Mouse (Mus musculus) liver, embryonic 15.5 days (tissue): ENCODE results near the gene Btbd16. TPM values are rescaled to one million over a fixed set of nuclear protein-coding genes. Genes with fewer than 3 reads are reported as not detected.

ENCODE experiments used
- ATAC-seq: fragments of 200-750 bp; cut with Nextera tagmentation; 2 replicates; pipeline ENCODE4 v1.8.0; 2017; ENCODE audit warnings: moderate number of reproducible peaks, mild to moderate bottlenecking, moderate library complexity; ENCODE audit not compliant: insufficient read depth
- H3K27ac ChIP-seq: fragments of 300-500 bp; sonication (generic); replicated peaks from 2 replicates; pipeline ENCODE4 v1.5.1; 2015; ENCODE audit warnings: mild to moderate bottlenecking, inconsistent platforms
- H3K27me3 ChIP-seq: fragments of 300-500 bp; sonication (generic); 2 replicates; pipeline ENCODE4 v1.6.1; 2015; ENCODE audit warnings: mild to moderate bottlenecking, inconsistent platforms
- H3K36me3 ChIP-seq: fragments of 300-500 bp; sonication (generic); replicated peaks from 2 replicates; pipeline ENCODE4 v1.6.1; 2015; ENCODE audit warnings: moderate library complexity, mild to moderate bottlenecking, inconsistent platforms
- H3K4me1 ChIP-seq: fragments of 300-500 bp; sonication (generic); replicated peaks from 2 replicates; pipeline ENCODE4 v1.6.1; 2015; ENCODE audit warnings: inconsistent platforms
- H3K4me2 ChIP-seq: fragments of 300-500 bp; sonication (generic); 2 replicates; pipeline ENCODE4 v1.6.1; 2015; ENCODE audit warnings: moderate library complexity, mild to moderate bottlenecking, inconsistent platforms
- H3K4me3 ChIP-seq: fragments of 300-500 bp; sonication (generic); replicated peaks from 2 replicates; pipeline ENCODE4 v1.5.1; 2015; ENCODE audit warnings: mild to moderate bottlenecking, inconsistent platforms
- H3K9ac ChIP-seq: fragments of 300-500 bp; sonication (generic); 2 replicates; pipeline ENCODE4 v1.6.1; 2015; ENCODE audit warnings: moderate library complexity, mild to moderate bottlenecking, inconsistent platforms
- H3K9me3 ChIP-seq: fragments of 300-500 bp; sonication (generic); replicated peaks from 2 replicates; pipeline ENCODE4 v1.6.1; 2016; ENCODE audit warnings: inconsistent platforms
- WGBS: fragments of 180-500 bp; shearing (Covaris S2); methylation state at CpG from one replicate; pipeline ENCODE4 v1.1.7; 2015; ENCODE audit warnings: mixed read lengths; ENCODE audit not compliant: insufficient replicate concordance; 5-methylcytosine and 5-hydroxymethylcytosine counted together
- polyA plus RNA-seq: library from polyadenylated mRNA; unstranded; fragments of >200 nt; fragmentation: Nextera tagmentation; extraction: Ambion mirVana; gene quantifications from 2 replicates; pipeline ENCODE4 v1.2.1, GENCODE M21; 2015

Gene Btbd16
- polyA plus RNA-seq, 1 experiment from 2014 or later = not detected

DNA sequence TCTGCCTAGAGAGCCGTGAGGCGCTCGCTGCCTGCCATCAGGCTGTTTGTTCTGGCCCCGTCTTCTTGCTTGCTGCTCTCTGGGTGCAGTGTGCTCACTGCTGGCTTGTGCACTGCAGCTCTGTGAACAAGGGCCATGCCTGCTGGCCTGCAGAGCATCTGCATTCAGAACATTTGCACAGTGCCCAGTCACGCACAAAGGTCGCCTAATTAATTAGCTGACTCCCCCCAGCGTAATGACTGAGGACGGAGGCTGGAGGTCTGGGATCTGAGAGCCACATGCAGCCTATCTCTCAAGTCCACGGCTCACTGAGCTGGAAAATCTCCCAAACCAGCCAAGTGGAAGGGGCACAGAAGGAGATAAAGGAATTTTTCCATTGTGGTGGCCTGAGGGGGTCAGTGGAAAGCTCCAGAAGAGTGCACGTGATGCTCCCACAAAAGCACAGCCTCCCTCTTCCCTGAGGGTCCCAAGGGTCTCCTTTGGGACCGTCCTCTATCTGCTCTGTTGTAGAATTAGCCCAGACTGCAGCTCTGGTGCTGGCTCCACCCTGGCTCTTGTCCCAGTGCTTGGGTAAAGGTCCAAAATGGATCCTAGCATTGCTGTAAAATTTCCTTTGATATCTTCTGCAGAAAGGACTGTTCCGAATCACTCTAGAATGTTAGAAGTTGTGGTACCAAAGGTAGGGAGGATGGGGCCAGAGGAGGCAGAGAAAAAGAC, 64.2 kb downstream of the Btbd16 start:
- Histone ChIP-seq H3K9me3 (no peaks in the 10 kb centered on the region), H3K36me3 (no peaks in the 10 kb centered on the region), H3K27ac (no peak overlapping the region), H3K4me1 (peaks cover 28% of the 10 kb centered on the region), H3K4me3 (no peak overlapping the region), H3K9ac (no peak overlapping the region), H3K4me2 (no peak overlapping the region), H3K27me3 (peaks cover 3% of the 10 kb centered on the region; the same call in 1 of the 2 replicates)
- 68% methylated on average over 12 of the region's 12 CpGs for WGBS
- ATAC-seq = no peak

DNA sequence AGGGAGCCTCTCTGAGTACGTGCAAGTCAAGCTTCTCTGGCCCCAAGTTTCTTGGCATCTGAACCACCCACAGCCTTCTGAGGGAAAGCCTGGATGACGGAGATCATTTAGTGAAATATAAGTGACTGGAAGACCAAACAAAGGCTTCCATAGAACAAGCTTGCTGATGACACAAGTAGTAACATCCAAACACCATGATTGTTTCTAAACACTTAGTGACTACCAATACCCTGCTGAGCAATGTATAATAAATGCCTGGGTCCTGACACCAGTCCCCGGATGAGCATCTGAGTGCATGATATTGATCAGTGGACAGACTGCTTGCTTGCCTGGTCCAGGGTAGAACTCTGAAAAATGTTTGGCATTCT, 64.8 kb downstream of the Btbd16 start:
- no peak overlapping the region for H3K4me3 ChIP-seq
- H3K9me3 ChIP-seq = no peaks in the 10 kb centered on the region
- 60% methylated on average over 3 of the region's 3 CpGs for whole genome bisulfite sequencing
- no peak overlapping the region for H3K27ac ChIP-seq
- H3K4me2 ChIP-seq = no peak overlapping the region
- peaks cover 3% of the 10 kb centered on the region; the same call in 1 of the 2 replicates for H3K27me3 ChIP-seq
- no peak for ATAC-seq
- H3K4me1 ChIP-seq = peaks cover 28% of the 10 kb centered on the region
- H3K9ac ChIP-seq = no peak overlapping the region
- no peaks in the 10 kb centered on the region for H3K36me3 ChIP-seq

DNA sequence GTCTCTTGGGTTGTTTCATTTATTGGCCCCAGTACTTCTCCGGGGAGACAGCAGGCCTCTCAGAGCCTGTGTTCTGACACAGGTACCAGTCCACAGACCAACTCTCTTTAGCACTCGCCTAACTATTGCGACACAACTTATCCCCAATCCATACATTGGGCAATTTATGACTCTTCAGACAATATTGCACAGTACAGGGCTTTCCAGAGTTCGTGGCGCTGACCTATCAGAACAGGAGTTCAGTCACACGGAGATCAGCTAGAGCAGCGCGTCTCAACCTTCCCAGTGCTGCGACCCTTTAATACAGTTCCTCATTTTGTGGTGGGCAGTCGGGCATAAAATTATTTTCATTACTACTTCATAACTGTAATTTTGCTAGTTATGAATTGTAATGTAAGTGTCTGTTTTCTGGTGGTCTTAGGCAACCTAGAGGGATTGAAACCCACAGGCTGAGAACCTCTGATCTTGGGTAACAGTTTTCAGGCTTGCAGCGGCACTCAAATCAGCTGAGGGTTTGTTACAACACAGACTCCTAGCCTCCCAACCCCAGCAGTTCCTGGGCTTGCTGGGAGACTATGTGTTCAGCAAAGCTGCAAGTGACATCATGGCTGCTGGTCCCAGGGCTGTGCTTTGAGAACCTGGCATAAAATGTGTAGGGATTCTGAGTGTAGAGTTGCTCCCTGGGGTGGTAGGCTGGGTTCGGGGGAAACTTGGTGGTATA, 65.7 kb downstream of the Btbd16 start:
- Histone ChIP-seq H3K9me3 (no peaks in the 10 kb centered on the region), H3K4me3 (no peak overlapping the region), H3K27ac (peak overlapping the region; percentile 64; the same call in 1 of the 2 replicates), H3K4me2 (no peak overlapping the region; the same call in 1 of the 2 replicates), H3K9ac (no peak overlapping the region), H3K27me3 (no peaks in the 10 kb centered on the region), H3K36me3 (no peaks in the 10 kb centered on the region), H3K4me1 (peaks cover 28% of the 10 kb centered on the region)
- 50% methylated on average over 12 of the region's 12 CpGs for WGBS
- peak; percentile 49 for ATAC-seq

DNA sequence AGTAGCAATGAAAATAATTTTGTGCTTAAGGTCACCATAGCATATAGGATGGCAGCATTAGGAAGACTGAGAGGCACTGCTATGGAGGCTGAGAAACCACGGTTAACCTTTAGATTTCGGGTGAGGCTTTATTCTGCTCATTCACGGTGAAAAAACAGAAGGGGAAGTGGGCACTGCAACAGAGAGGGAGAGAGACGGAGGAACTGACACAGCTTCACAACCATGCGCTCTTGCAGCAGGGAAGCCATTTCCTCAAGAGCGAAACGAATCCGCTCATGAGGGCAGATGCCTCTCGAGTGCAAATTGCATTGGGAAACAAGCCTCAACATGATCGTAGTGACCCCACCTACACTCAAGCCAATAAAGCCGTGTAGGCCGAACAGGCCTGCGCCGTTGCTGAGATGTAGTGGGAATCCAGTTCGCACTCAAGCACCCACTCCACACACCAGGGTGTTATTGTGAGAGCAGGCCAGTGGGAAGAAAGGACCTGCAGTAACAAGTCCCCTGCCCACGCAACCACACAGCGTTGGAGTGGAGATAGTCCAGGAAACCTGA, 73.4 kb downstream of the Btbd16 start:
- 44% methylated on average over 17 of the region's 17 CpGs for WGBS
- no peak overlapping the region for H3K4me3 ChIP-seq
- no peaks in the 10 kb centered on the region for H3K4me1 ChIP-seq
- H3K9me3 ChIP-seq = no peaks in the 10 kb centered on the region
- no peaks in the 10 kb centered on the region for H3K27me3 ChIP-seq
- H3K36me3 ChIP-seq = no peaks in the 10 kb centered on the region
- H3K27ac ChIP-seq = no peak overlapping the region
- H3K4me2 ChIP-seq = no peak overlapping the region
- no peak overlapping the region for H3K9ac ChIP-seq
- ATAC-seq = no peak

DNA sequence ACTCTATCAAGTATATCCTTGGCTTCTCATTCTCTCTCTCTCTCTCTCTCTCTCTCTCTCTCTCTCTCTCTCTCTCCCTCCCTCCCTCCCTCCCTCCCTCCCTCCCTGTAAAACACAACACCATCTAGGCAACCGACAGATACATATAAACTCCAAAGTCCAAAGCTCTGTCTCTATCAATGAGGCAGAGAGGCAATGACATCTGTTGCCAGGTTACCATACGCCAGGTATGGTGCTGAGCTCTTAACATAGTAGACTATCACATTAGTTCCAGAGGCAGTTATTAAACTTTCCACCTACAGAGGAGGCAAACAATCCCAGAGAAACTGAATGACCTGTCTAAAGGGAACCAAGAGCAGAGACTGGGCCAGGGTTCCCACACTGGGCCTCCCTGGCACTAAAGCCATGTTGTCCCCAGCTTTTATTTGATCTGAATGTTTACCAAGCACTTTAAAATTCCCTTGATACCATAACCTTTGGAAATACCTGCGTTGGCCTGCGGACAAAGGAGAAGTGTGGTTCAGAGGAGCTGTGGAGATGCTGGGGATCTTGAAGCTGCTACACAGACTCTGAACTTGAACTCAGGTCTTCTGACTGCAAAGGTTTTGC, 80.9 kb downstream of the Btbd16 start:
- Histone ChIP-seq H3K36me3 (no peaks in the 10 kb centered on the region), H3K4me3 (no peak overlapping the region), H3K4me1 (0 out of 2 replicates have a peak, but pooled peaks cover 2% of the 10 kb centered on the region), H3K27me3 (no peaks in the 10 kb centered on the region), H3K4me2 (no peak overlapping the region), H3K9me3 (no peaks in the 10 kb centered on the region), H3K9ac (no peak overlapping the region), H3K27ac (no peak overlapping the region)
- WGBS = 56% methylated on average over 4 of the region's 4 CpGs
- ATAC-seq = no peak

DNA sequence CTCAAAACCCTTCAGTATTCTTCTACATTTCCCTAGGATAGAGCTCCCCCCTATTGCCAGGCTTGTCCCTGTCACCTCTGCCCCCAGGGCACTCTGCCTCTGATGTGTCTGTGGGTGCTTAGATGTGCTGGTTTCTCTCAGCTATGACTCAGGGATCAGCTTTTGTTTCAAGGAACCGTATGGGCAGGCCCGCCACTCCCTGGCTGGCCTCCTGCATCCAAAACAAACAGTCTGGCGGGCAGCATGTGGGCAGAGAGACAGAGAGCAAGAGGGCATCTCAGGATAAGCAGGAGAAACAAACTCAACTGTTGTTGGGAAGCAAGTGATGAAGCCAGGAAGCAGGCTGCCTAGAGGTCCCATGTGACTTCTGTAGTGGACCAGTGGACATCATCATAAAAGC, 81.8 kb downstream of the Btbd16 start:
- no peak overlapping the region for H3K4me3 ChIP-seq
- no peaks in the 10 kb centered on the region for H3K9me3 ChIP-seq
- no peak overlapping the region for H3K27ac ChIP-seq
- WGBS = 47% methylated on average over 3 of the region's 3 CpGs
- H3K4me2 ChIP-seq = no peak overlapping the region
- no peaks in the 10 kb centered on the region; the same call in 1 of the 2 replicates for H3K27me3 ChIP-seq
- 0 out of 2 replicates have a peak, but pooled peaks cover 2% of the 10 kb centered on the region for H3K4me1 ChIP-seq
- ATAC-seq = no peak
- no peaks in the 10 kb centered on the region for H3K36me3 ChIP-seq
- no peak overlapping the region for H3K9ac ChIP-seq

DNA sequence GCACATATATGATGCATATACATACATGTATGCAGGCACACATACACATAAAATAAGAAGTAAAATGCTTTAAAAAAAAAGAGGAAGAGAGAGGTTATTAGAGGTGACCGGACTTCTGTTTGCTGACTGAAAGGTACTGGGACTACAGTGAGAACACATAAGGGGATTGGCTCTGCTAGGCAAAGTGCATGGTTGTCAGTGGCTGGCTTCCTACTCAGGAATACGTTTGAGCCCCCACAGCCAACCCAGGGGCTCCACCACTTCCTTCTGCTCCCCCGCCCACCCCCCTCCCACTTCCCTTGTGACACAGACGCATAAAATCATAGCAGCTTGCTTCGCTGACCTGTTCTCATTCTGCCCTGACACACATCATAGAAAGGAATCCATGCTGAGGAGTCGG, 84.1 kb downstream of the Btbd16 start:
- Histone ChIP-seq H3K27ac (no peak overlapping the region), H3K27me3 (no peaks in the 10 kb centered on the region; the same call in 1 of the 2 replicates), H3K9ac (no peak overlapping the region), H3K4me1 (0 out of 2 replicates have a peak, but pooled peaks cover 2% of the 10 kb centered on the region), H3K36me3 (no peaks in the 10 kb centered on the region), H3K4me2 (no peak overlapping the region), H3K4me3 (no peak overlapping the region), H3K9me3 (no peaks in the 10 kb centered on the region)
- ATAC-seq = no peak
- WGBS = 18% methylated on average over 6 of the region's 6 CpGs

DNA sequence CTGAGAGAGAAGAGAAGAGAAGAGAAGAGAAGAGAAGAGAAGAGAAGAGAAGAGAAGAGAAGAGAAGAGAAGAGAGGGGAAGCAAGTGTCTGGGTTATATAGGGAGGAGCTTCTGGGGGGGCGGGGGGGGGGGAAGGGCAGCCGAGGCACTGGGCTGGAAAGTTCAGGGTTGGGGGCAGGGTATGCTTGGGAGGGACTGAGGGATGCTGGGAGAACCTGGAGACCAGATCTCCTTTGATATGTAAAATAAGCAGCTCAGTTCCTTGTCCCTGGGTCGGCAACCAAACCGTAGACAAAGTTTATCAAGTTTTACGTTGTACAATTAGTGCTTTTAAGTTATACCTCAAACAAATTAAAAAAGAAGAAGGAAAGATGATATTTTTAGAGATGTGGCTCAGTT, 86.1 kb downstream of the Btbd16 start:
- ATAC-seq = no peak
- Histone ChIP-seq H3K9me3 (no peaks in the 10 kb centered on the region), H3K36me3 (no peaks in the 10 kb centered on the region), H3K27me3 (peaks cover 5% of the 10 kb centered on the region), H3K9ac (no peak overlapping the region), H3K4me3 (no peak overlapping the region), H3K4me1 (0 out of 2 replicates have a peak, but pooled peaks cover under 1% of the 10 kb centered on the region), H3K27ac (no peak overlapping the region), H3K4me2 (no peak overlapping the region)
- WGBS = 49% methylated on average over 4 of the region's 5 CpGs

DNA sequence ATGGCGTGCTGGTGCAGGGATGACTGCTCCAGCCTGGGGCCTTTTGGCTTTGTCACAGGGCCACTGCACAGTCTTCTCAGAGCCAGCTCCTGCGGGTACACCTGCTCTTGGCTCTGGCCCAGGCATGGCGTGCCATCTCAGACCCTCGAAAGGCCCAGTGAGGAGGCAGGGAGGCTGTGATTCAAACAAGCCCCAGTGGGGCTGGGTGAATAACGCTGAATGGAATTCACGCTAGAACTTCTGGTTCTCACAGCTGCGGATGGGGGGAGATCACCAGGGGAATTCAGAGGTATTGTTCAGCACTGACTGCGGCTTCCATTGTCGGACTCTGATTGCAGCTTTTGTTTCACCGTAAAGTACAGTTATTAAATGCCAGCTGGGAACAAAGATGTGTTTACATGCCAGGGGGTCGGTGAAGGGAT, 86.9 kb downstream of the Btbd16 start:
- WGBS = 55% methylated on average over 11 of the region's 11 CpGs
- no peak overlapping the region for H3K27ac ChIP-seq
- no peak overlapping the region for H3K9ac ChIP-seq
- H3K9me3 ChIP-seq = no peaks in the 10 kb centered on the region
- ATAC-seq = no peak
- H3K36me3 ChIP-seq = no peaks in the 10 kb centered on the region
- H3K27me3 ChIP-seq = peaks cover 13% of the 10 kb centered on the region
- no peaks in the 10 kb centered on the region; the same call in 1 of the 2 replicates for H3K4me1 ChIP-seq
- H3K4me3 ChIP-seq = no peak overlapping the region
- no peak overlapping the region for H3K4me2 ChIP-seq

DNA sequence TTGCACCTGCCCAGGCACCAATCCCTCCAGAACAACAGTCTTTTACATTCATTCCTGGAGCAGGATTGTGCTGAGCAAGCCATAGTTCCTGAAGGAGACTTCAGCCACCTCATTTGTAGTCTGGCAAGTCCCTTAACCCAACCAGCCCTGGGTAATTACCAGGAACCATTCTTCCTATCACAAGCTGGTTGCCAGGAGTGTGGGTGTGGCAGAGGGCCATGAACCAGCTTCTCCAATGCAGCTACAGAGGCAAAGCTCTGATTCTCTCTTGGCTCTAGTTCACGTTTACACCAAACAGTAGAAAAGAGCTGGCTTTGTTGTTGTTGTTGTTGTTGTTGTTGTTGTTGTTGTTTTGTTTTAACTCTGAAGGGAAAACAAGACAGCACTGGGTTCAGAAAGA, 88.6 kb downstream of the Btbd16 start:
- Histone ChIP-seq H3K27me3 (peaks cover 29% of the 10 kb centered on the region), H3K36me3 (no peaks in the 10 kb centered on the region), H3K4me2 (no peak overlapping the region), H3K4me3 (no peak overlapping the region), H3K27ac (no peak overlapping the region), H3K9ac (no peak overlapping the region), H3K4me1 (no peaks in the 10 kb centered on the region; the same call in 1 of the 2 replicates), H3K9me3 (no peaks in the 10 kb centered on the region)
- WGBS = 43% methylated on average over 1 of the region's 1 CpGs
- ATAC-seq = no peak

DNA sequence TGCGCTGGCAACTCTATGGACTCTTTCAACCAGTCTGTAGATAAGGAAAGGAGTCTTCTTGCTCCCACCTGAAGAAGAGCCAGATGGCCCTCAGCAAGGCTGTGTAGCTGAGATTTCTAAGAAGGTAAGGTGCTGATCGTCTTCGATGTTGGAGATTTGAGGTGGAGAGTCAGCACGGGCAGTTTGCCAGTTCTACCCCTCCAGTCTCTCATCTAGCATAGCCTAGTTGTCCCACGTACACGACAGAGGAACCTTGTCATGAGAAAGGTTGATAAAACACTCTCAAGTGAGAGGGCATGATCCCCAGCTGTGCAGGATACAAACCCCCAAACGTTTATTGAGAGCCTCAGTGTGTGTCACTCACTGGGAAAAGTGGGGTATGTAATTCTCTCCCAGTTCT, 90.8 kb downstream of the Btbd16 start:
- ATAC-seq = no peak
- Histone ChIP-seq H3K27me3 (peaks cover 31% of the 10 kb centered on the region), H3K4me2 (no peak overlapping the region), H3K4me1 (no peaks in the 10 kb centered on the region; the same call in 1 of the 2 replicates), H3K36me3 (no peaks in the 10 kb centered on the region), H3K4me3 (no peak overlapping the region), H3K9me3 (no peaks in the 10 kb centered on the region), H3K9ac (no peak overlapping the region), H3K27ac (no peak overlapping the region)
- WGBS = 54% methylated on average over 7 of the region's 7 CpGs
